Mouse (Mus musculus) forebrain, postnatal 0 days (tissue): ENCODE data around the gene Kazn. TPM values are rescaled to one million over a fixed set of nuclear protein-coding genes. Genes with fewer than 3 reads are reported as not detected.
A peak's percentile ranks its signal among the peaks of the same experiment; 100 is the strongest.

Experiments used
- ATAC-seq: fragments of 200-750 bp; cut with Nextera tagmentation; 2 replicates; pipeline ENCODE4 v1.8.0; 2017; ENCODE audit warnings: mild to moderate bottlenecking, moderate library complexity
- DNase-seq: peaks from one replicate; pipeline ENCODE4 v3.0.0-alpha.2; 2015
- H3K27ac ChIP-seq: fragments of 300-500 bp; sonication (generic); 2 replicates; pipeline ENCODE4 v1.5.1; 2014; ENCODE audit warnings: low read depth, mild to moderate bottlenecking, antibody characterized with exemption, low read length, moderate library complexity, mixed read lengths
- H3K27me3 ChIP-seq: fragments of 300-500 bp; sonication (generic); 2 replicates; pipeline ENCODE4 v1.6.1; 2014; ENCODE audit warnings: mild to moderate bottlenecking, low read length, mixed read lengths; ENCODE audit not compliant: insufficient read depth
- H3K36me3 ChIP-seq: fragments of 300-500 bp; sonication (generic); 2 replicates; pipeline ENCODE4 v1.6.1; 2014; ENCODE audit warnings: mild to moderate bottlenecking, moderate library complexity; ENCODE audit not compliant: insufficient read depth
- H3K4me1 ChIP-seq: fragments of 300-500 bp; sonication (generic); 2 replicates; pipeline ENCODE4 v1.6.1; 2014; ENCODE audit warnings: antibody characterized with exemption; ENCODE audit not compliant: insufficient read depth
- H3K4me2 ChIP-seq: fragments of 300-500 bp; sonication (generic); 2 replicates; pipeline ENCODE4 v1.6.1; 2014; ENCODE audit warnings: low read depth, mild to moderate bottlenecking, moderate library complexity
- H3K4me3 ChIP-seq: fragments of 300-500 bp; sonication (generic); 2 replicates; pipeline ENCODE4 v1.5.1; 2014; ENCODE audit warnings: low read depth, low read length, mixed read lengths
- H3K9ac ChIP-seq: fragments of 300-500 bp; sonication (generic); 2 replicates; pipeline ENCODE4 v1.6.1; 2014; ENCODE audit warnings: mild to moderate bottlenecking
- H3K9me3 ChIP-seq: fragments of 300-500 bp; sonication (generic); 2 replicates; pipeline ENCODE4 v1.6.1; 2016; ENCODE audit warnings: low read length
- CTCF ChIP-seq: sonication (generic); IDR thresholded peaks from 2 replicates; pipeline ENCODE4 v1.5.1; 2016; ENCODE audit warnings: antibody characterized with exemption, control low read depth, low read depth
- WGBS: fragments of 180-500 bp; shearing (Covaris S2); extraction: QIAGEN DNeasy Blood & Tissue Kit; methylation state at CpG from one replicate; pipeline ENCODE4 v1.1.7; 2014; 5-methylcytosine and 5-hydroxymethylcytosine counted together
- polyA plus RNA-seq: library from polyadenylated mRNA; unstranded; fragments of >200 nt; fragmentation: Nextera tagmentation; extraction: Ambion mirVana; gene quantifications from 2 replicates; pipeline ENCODE4 v1.2.1, GENCODE M21; 2015
- total RNA-seq: library from RNA; depleted of rRNA; stranded (reverse); fragments of >200 nt; gene quantifications from 2 replicates; pipeline ENCODE4 v1.2.3, GENCODE M21; 2014

Gene Kazn
- total and polyA plus RNA-seq, 2 experiments from 2014 or later = 18.7 to 56.4 TPM

DNA sequence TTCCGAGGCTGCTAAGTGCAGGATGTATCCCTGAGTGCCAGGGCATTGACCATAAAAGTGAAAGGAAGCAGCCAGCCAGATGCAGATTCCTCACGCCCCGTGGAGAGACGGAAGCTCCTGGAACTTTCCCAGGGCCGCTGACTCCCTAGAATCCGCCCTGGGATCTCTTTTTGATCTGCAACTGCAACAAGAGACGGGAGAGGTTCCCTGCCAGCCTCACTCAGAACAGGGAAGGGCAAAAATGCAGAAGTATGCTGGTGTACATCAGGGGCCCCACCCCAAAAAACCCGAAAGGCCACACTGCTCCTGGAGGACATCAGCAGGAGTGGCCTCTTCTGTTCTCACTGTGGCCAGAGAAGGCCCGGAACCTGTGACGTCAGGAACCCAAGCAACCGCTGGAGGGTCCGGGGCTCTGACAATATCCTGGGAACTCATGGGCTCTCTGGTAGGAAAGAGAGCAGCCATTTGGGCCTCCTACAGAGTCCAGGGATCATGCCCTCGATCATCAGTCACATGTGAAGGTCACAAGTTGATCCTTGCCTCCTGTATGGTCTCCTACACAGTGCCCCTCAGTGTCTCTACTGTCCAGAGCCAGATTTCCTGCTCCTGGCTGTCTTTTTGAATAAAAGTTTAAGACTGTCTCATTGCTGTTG is 157.4 kb downstream of the Kazn start:
- DNase-seq (no peak), ATAC-seq (no peak)
- H3K36me3 ChIP-seq = no peaks in the 10 kb centered on the region
- no peak for TF ChIP-seq CTCF
- WGBS = 59% methylated on average over 13 of the region's 13 CpGs
- H3K4me3 ChIP-seq = no peak overlapping the region
- H3K27ac ChIP-seq = no peak overlapping the region
- H3K27me3 ChIP-seq = peaks cover 25% of the 10 kb centered on the region
- H3K9me3 ChIP-seq = no peaks in the 10 kb centered on the region
- H3K9ac ChIP-seq = no peak overlapping the region
- no peaks in the 10 kb centered on the region for H3K4me1 ChIP-seq
- H3K4me2 ChIP-seq = 0 out of 2 replicates have a peak overlapping the region, but pooled peaks have one; percentile 5

DNA sequence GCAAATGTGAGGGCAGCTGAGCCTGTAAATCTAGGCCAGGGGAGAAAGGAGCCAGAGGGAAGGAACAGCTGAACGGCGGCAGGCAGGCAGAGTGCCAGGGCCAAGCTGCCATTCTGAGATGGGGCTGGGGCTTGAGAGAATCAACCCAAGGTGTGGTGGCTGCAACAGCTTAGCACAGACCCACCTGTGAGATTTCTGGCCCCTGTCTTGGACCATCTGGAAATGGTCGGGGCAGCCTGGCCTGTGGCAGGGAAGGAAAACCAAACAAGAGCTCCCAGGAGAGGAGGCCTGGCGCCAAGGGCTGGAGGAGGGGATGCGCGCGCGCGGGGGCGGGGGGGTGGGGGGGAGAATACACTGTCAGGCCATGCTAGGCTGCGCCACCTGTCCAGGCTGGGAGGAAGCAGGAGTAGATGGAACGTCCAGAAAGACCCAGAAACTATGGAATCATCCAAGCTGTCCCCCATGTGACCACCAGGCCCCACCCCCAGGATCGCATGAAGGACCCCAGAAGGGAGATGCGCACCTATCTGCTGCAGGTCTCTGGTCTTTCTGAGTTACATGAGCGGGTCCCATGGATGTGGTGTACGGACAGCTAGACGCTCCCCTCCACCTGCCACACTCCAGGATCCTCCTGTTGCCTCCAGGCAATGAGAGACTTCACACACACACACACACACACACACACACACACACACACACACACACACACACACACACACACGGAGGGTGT is 158.1 kb downstream of the Kazn start:
- Histone ChIP-seq H3K36me3 (no peaks in the 10 kb centered on the region), H3K4me3 (no peak overlapping the region), H3K27ac (no peak overlapping the region), H3K27me3 (peaks cover 18% of the 10 kb centered on the region; the same call in 1 of the 2 replicates), H3K9ac (no peak overlapping the region), H3K4me1 (no peaks in the 10 kb centered on the region), H3K4me2 (no peak overlapping the region), H3K9me3 (no peaks in the 10 kb centered on the region)
- ATAC-seq = peak; percentile 42; the same call in 1 of the 2 replicates
- peak; percentile 51 for DNase-seq
- TF ChIP-seq CTCF = no peak
- 63% methylated on average over 18 of the region's 18 CpGs for WGBS

DNA sequence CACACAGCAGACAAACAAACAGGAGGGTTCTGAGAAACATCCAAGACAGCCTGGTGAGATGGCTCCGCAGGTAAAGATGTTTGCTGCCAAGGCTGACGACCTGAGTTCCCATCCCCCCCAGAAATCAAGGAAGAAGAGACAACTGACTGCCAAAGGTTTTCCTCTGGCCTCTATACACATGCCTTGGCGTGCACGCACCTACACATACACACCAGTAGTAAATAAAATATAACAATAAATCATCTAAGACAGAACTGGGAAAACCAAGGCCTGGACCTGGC is 158.8 kb downstream of the Kazn start:
- no peak overlapping the region for H3K4me2 ChIP-seq
- H3K4me3 ChIP-seq = no peak overlapping the region
- no peak overlapping the region for H3K9ac ChIP-seq
- H3K4me1 ChIP-seq = no peaks in the 10 kb centered on the region
- ATAC-seq = no peak
- H3K9me3 ChIP-seq = no peaks in the 10 kb centered on the region
- H3K27me3 ChIP-seq = peaks cover 15% of the 10 kb centered on the region; the same call in 1 of the 2 replicates
- 73% methylated on average over 4 of the region's 4 CpGs for WGBS
- H3K27ac ChIP-seq = no peak overlapping the region
- no peak for DNase-seq
- TF ChIP-seq CTCF = no peak
- no peaks in the 10 kb centered on the region for H3K36me3 ChIP-seq

DNA sequence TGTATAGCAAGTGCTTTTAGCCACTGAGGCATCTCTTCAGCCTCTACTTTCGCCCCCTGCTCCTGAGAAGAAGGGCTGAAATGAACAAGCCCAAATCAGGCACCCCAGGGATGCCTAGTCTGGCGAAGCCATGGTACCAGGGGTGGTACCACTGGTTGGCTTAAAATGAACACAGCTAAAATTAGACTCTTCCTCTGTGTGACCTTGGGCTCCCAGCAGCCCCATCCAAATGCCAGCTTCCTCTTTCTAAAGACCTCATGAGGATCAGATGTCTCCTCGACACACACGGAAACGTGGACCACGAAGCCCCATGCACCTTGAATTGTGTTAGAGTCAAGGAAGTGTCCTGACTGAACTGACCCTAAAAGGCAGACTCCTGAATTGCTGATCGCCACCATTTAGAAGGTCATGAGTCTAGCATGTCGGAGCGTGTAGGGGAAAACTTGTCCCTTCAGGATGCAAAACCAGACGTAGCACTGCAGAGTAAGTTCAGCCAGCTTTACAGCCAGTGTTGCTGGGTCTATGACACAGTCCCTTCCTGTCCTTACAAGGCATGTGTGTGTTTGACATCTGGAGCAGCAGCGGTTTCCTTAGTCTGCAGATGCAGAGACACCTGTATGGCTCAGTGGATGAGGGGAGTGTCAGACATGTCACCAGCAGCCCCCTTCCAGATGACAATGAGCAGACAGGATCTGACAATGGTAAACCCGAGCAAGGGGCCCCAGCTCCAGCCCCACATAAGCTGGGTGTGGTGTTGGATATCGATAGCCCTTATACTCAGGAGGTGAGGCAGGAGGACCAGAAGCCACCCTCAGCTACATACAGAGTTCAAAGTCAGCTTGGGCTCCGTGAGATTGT is 159.3 kb downstream of the Kazn start:
- TF ChIP-seq CTCF = no peak
- Histone ChIP-seq H3K27ac (no peak overlapping the region), H3K4me3 (no peak overlapping the region), H3K27me3 (0 out of 2 replicates have a peak, but pooled peaks cover 9% of the 10 kb centered on the region), H3K36me3 (no peaks in the 10 kb centered on the region), H3K4me1 (no peaks in the 10 kb centered on the region), H3K4me2 (no peak overlapping the region), H3K9ac (no peak overlapping the region), H3K9me3 (no peaks in the 10 kb centered on the region)
- no peak for ATAC-seq
- no peak for DNase-seq
- WGBS = 87% methylated on average over 14 of the region's 14 CpGs

DNA sequence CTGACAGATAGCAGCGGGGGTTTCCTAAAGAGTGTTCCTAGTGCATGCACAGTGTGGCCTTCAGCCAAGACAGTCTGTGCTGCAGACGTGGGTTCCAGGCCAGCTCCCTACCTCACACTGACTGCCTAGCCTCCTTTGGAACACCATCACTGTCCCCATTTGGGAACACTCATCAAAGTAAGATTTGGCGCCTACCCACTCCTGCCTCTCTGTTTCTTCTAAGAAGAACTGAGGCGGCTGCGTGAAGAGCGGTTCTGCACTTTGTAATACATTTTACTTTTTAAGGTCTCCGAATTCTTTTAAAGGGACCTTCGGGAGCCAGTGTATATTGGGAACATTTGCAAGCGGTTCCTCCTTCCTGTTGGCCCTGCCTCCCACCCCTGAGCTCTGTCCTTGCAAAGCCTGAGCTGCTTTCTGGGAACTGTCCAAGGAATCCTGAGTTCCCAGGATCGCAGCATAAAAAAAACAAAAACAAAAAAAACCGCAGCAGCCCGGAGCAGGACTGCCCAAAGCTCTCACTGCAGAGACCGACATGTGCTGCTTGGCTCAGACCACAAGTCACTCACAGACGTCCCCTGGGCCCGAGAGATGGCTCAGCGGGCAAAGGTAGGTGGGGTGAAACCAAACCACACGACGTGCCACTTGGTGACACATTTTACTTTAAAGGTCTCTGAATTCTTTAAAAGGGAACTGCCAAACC is 161.5 kb downstream of the Kazn start:
- no peaks in the 10 kb centered on the region for H3K36me3 ChIP-seq
- TF ChIP-seq CTCF = no peak
- ATAC-seq (peak; percentile 28; the same call in 1 of the 2 replicates), DNase-seq (no peak)
- 29% methylated on average over 18 of the region's 18 CpGs for WGBS
- H3K9ac ChIP-seq = no peak overlapping the region
- H3K4me1 ChIP-seq = no peaks in the 10 kb centered on the region
- H3K4me2 ChIP-seq = no peak overlapping the region
- H3K27me3 ChIP-seq = peaks cover 4% of the 10 kb centered on the region; the same call in 1 of the 2 replicates
- peak overlapping the region; percentile 21; the same call in 1 of the 2 replicates for H3K27ac ChIP-seq
- H3K4me3 ChIP-seq = no peak overlapping the region
- H3K9me3 ChIP-seq = no peaks in the 10 kb centered on the region

DNA sequence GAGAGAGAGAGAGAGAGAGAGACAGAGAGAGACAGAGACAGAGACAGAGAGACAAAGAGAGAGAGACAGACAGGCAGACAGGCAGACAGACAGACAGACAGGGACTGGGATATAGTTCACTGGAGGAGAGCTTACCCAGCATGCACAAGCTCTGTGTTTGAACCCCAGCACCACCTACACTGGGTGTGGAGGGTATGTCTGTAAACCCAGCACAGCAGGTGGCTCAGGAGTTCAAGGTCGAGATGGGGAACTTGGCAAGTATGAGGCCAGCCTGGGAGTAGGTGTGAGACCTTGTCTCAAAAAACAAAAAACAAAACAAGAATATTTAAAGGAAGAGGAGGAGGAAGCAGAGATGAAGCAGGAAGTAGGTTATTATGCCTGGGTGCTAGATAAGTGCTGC is 162.3 kb downstream of the Kazn start:
- no peak overlapping the region for H3K4me3 ChIP-seq
- TF ChIP-seq CTCF = no peak
- 50% methylated on average over 1 of the region's 1 CpGs for WGBS
- no peak overlapping the region for H3K9ac ChIP-seq
- no peak overlapping the region for H3K27ac ChIP-seq
- no peaks in the 10 kb centered on the region for H3K4me1 ChIP-seq
- no peaks in the 10 kb centered on the region for H3K36me3 ChIP-seq
- peaks cover 3% of the 10 kb centered on the region; the same call in 1 of the 2 replicates for H3K27me3 ChIP-seq
- no peak overlapping the region for H3K4me2 ChIP-seq
- no peaks in the 10 kb centered on the region for H3K9me3 ChIP-seq
- DNase-seq = no peak
- ATAC-seq = no peak
